Mouse (Mus musculus): ENCODE data around the gene Olfr1512. TPM values are rescaled to one million over a fixed set of nuclear protein-coding genes. Genes with fewer than 3 reads are reported as not detected.
A peak's percentile ranks its signal among the peaks of the same experiment; 100 is the strongest.

Gene Olfr1512
- total and polyA plus RNA-seq, 2 experiments from 2014 or later, result not detected

GRCm38 (mm10) chr14:52327910-52328812 lies 50.8 kb downstream of the Olfr1512 start, which contains the start of gene Sall2:
Gene Sall2 (minus strand): TSS chr14:52328762.
- DNase-seq (ENCODE audit: low spot score), result peak; percentile 32
- no peak for TF ChIP-seq CTCF (IDR thresholded peaks at IDR 0.05; ENCODE audit: low read depth)

DNA sequence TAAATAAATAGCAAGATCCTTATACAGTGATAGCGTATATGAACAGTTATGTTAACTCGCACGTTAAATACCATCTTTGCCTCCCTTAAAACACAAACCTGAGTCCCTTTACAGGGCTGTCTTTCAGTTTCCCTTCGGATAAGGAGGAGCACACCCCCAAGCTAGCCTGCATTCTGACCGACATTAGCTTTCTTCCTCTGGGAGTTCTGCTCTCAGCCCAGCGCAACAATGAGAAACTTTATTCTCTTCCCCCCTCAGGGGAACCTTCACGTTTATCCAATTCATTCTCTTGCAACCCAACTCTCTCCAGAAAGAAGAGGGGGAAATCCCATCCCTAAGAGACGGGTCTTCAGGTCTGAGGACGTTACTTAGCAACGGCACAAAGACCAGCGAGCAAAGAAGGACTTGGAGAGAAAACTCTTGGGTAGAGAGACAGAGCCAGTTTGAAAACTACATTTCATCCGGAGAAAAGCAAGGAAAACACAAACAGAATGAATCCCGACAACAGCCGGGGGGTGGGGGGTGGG lies 51.5 kb downstream of the Olfr1512 start:
- Histone ChIP-seq H3K36me3 (ENCODE audit: insufficient read depth, low read length) (no peaks in the 10 kb centered on the region), H3K9ac (replicated peaks; ENCODE audit: low read length) (peak overlapping the region; percentile 28; the same call in 1 of the 2 replicates), H3K4me1 (ENCODE audit: insufficient read depth, low read length) (no peaks in the 10 kb centered on the region; the same call in 1 of the 2 replicates), H3K27me3 (ENCODE audit: insufficient read depth, low read length) (no peaks in the 10 kb centered on the region), H3K4me3 (ENCODE audit: low read length) (peak overlapping the region; percentile 43), H3K27ac (peak overlapping the region; percentile 65), H3K9me3 (ENCODE audit: low read length) (no peaks in the 10 kb centered on the region), H3K4me2 (ENCODE audit: low read depth, low read length) (peak overlapping the region; percentile 80)
- ATAC-seq (peak; percentile 77), DNase-seq (ENCODE audit: low spot score) (peak; percentile 66)
- WGBS, result under 1% methylated on average over 14 of the region's 14 CpGs
- TF ChIP-seq CTCF (IDR thresholded peaks at IDR 0.05; ENCODE audit: low read depth), result no peak

More at GRCm38 (mm10) chr14:52327910-52328812, 50.8 kb downstream of the Olfr1512 start, which contains the start of gene Sall2:
- H3K9me3 ChIP-seq (ENCODE audit: low read length), result no peaks in the 10 kb centered on the region
- ATAC-seq, result peak; percentile 78
- H3K36me3 ChIP-seq (ENCODE audit: insufficient read depth, low read length), result no peaks in the 10 kb centered on the region
- no peaks in the 10 kb centered on the region; the same call in 1 of the 2 replicates for H3K4me1 ChIP-seq (ENCODE audit: insufficient read depth, low read length)
- H3K27me3 ChIP-seq (ENCODE audit: insufficient read depth, low read length), result no peaks in the 10 kb centered on the region
- H3K4me2 ChIP-seq (ENCODE audit: low read depth, low read length), result peak within 1 kb of the TSS; percentile 80
- 2% methylated on average over 26 of the region's 26 CpGs for WGBS
- peak within 1 kb of the TSS; percentile 65 for H3K27ac ChIP-seq
- peak within 1 kb of the TSS; percentile 28; the same call in 1 of the 2 replicates for H3K9ac ChIP-seq (replicated peaks; ENCODE audit: low read length)
- peak within 1 kb of the TSS; percentile 43 for H3K4me3 ChIP-seq (ENCODE audit: low read length)

- peak; percentile 59 for TF ChIP-seq CTCF (IDR thresholded peaks at IDR 0.05; ENCODE audit: low read depth)
- H3K27me3 ChIP-seq (ENCODE audit: insufficient read depth, low read length), result no peaks in the 10 kb centered on the region
- peak; percentile 32 for DNase-seq (ENCODE audit: low spot score)
- peak overlapping the region; percentile 80 for H3K4me2 ChIP-seq (ENCODE audit: low read depth, low read length)
- no peaks in the 10 kb centered on the region for H3K36me3 ChIP-seq (ENCODE audit: insufficient read depth, low read length)
- no peaks in the 10 kb centered on the region for H3K9me3 ChIP-seq (ENCODE audit: low read length)
- no peaks in the 10 kb centered on the region; the same call in 1 of the 2 replicates for H3K4me1 ChIP-seq (ENCODE audit: insufficient read depth, low read length)
- H3K4me3 ChIP-seq (ENCODE audit: low read length), result no peak overlapping the region
- 0% methylated on average over 4 of the region's 4 CpGs for WGBS
- no peak overlapping the region for H3K9ac ChIP-seq (replicated peaks; ENCODE audit: low read length)
- H3K27ac ChIP-seq, result peak overlapping the region; percentile 26; the same call in 1 of the 2 replicates
- peak; percentile 25; the same call in 1 of the 2 replicates for ATAC-seq
Observed at GRCm38 (mm10) chr14:52325890-52326289, 53.1 kb downstream of the Olfr1512 start.

Other genes starting within 250 kb of the Olfr1512 start
- 28.2 and 28.4 TPM in 2 replicates for gene Supt16, start 181.8 kb downstream of the Olfr1512 start, total RNA-seq (2014; rRNA removed)
- gene Supt16, start 181.8 kb downstream of the Olfr1512 start, polyA plus RNA-seq (2015; fragmentation: Nextera tagmentation; extraction: Ambion mirVana), result 43.5 and 43.8 TPM in 2 replicates
- gene Chd8, start 121.4 kb downstream of the Olfr1512 start, total RNA-seq (2014; rRNA removed), result 71.2 and 83.0 TPM in 2 replicates
- gene Chd8, start 121.4 kb downstream of the Olfr1512 start, polyA plus RNA-seq (2015; fragmentation: Nextera tagmentation; extraction: Ambion mirVana), result 32.6 and 32.9 TPM in 2 replicates
- 61.0 and 62.1 TPM in 2 replicates for gene Tox4, start 100.0 kb downstream of the Olfr1512 start, total RNA-seq (2014; rRNA removed)
- gene Tox4, start 100.0 kb downstream of the Olfr1512 start, polyA plus RNA-seq (2015; fragmentation: Nextera tagmentation; extraction: Ambion mirVana), result 41.9 and 45.6 TPM in 2 replicates
- gene Rab2b, start 99.6 kb downstream of the Olfr1512 start, total RNA-seq (2014; rRNA removed), result 43.9 and 45.5 TPM in 2 replicates
- gene Rab2b, start 99.6 kb downstream of the Olfr1512 start, polyA plus RNA-seq (2015; fragmentation: Nextera tagmentation; extraction: Ambion mirVana), result 38.8 and 48.5 TPM in 2 replicates
- 19.9 and 22.5 TPM in 2 replicates for gene Mettl3, start 74.0 kb downstream of the Olfr1512 start, total RNA-seq (2014; rRNA removed)
- 23.2 and 23.6 TPM in 2 replicates for gene Mettl3, start 74.0 kb downstream of the Olfr1512 start, polyA plus RNA-seq (2015; fragmentation: Nextera tagmentation; extraction: Ambion mirVana)
- 96.4 and 105 TPM in 2 replicates for gene Sall2, start 50.4 kb downstream of the Olfr1512 start, total RNA-seq (2014; rRNA removed)
- gene Sall2, start 50.4 kb downstream of the Olfr1512 start, polyA plus RNA-seq (2015; fragmentation: Nextera tagmentation; extraction: Ambion mirVana), result 30.4 and 31.3 TPM in 2 replicates
- gene Olfr1513, start 22.8 kb downstream of the Olfr1512 start, total RNA-seq (2014; rRNA removed), result not detected in 2 replicates
- not detected in 2 replicates for gene Olfr1513, start 22.8 kb downstream of the Olfr1512 start, polyA plus RNA-seq (2015; fragmentation: Nextera tagmentation; extraction: Ambion mirVana)
- gene Olfr1511, start 18.2 kb upstream of the Olfr1512 start, total RNA-seq (2014; rRNA removed), result not detected in 2 replicates
- 0.20 and 0.23 TPM in 2 replicates for gene Olfr1511, start 18.2 kb upstream of the Olfr1512 start, polyA plus RNA-seq (2015; fragmentation: Nextera tagmentation; extraction: Ambion mirVana)
- not detected in 2 replicates for gene Olfr1510, start 35.2 kb upstream of the Olfr1512 start, total RNA-seq (2014; rRNA removed)
- gene Olfr1510, start 35.2 kb upstream of the Olfr1512 start, polyA plus RNA-seq (2015; fragmentation: Nextera tagmentation; extraction: Ambion mirVana), result not detected in 2 replicates
- gene Olfr1509, start 63.8 kb upstream of the Olfr1512 start, total RNA-seq (2014; rRNA removed), result not detected in 2 replicates
- gene Olfr1509, start 63.8 kb upstream of the Olfr1512 start, polyA plus RNA-seq (2015; fragmentation: Nextera tagmentation; extraction: Ambion mirVana), result not detected in 2 replicates
- gene Olfr1508, start 88.3 kb upstream of the Olfr1512 start, total RNA-seq (2014; rRNA removed), result not detected in 2 replicates
- gene Olfr1508, start 88.3 kb upstream of the Olfr1512 start, polyA plus RNA-seq (2015; fragmentation: Nextera tagmentation; extraction: Ambion mirVana), result not detected in 2 replicates
- gene Olfr1507, start 116.6 kb upstream of the Olfr1512 start, total RNA-seq (2014; rRNA removed), result not detected in 2 replicates
- not detected in 2 replicates for gene Olfr1507, start 116.6 kb upstream of the Olfr1512 start, polyA plus RNA-seq (2015; fragmentation: Nextera tagmentation; extraction: Ambion mirVana)